Mouse (Mus musculus): Measurements from ENCODE around the gene Cog1.

DNA sequence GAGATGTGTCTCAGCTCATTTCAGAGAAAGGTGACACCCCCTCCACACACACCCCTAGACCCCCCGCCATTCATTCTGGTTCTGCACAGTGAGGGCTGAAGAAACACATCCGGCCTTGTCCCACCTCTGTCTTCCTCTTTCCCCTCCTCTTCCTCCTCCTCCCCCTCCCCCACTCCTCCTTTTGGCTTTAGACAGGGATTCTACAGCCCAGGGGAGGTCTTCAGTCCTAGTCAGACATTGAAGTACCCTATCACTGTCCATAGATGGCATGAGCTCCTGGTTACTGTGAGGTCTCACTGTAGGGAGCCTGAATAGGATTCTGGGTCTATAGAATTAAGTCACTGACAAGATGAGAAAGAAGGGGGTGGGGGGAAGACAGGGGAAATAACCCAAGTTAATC is 28.0 kb upstream of the Cog1 start:
- TF ChIP-seq POLR2A (IDR thresholded peaks at IDR 0.05; ENCODE audit: borderline replicate concordance, extremely low read depth, insufficient read depth, insufficient read length, poor library complexity, severe bottlenecking): no peak
- no peak for TF ChIP-seq CTCF (IDR thresholded peaks at IDR 0.05; ENCODE audit: borderline replicate concordance, extremely low read depth, insufficient read depth, insufficient read length)

Data from brain, embryonic 14.5 days (tissue).